Mouse (Mus musculus) cerebellum, adult 2 months (tissue): ENCODE data around the gene Tstd2. TPM values are rescaled to one million over a fixed set of nuclear protein-coding genes. Genes with fewer than 3 reads are reported as not detected.

Experiments
- DNase-seq, 2 experiments: peaks; one replicate each; pipeline ENCODE4 v3.0.0; 2021
- H3K27ac ChIP-seq: fragments of 200-500 bp; 2 replicates; pipeline ENCODE4 v1.5.1; 2012; ENCODE audit warnings: low read length, control low read depth, inconsistent platforms; ENCODE audit not compliant: insufficient read depth
- H3K27me3 ChIP-seq: fragments of 200-500 bp; 2 replicates; pipeline ENCODE4 v1.6.1; 2012; ENCODE audit warnings: inconsistent platforms, mild to moderate bottlenecking, low read length, moderate library complexity; ENCODE audit not compliant: control insufficient read depth, insufficient read depth
- H3K4me1 ChIP-seq: fragments of 200-500 bp; 2 replicates; pipeline ENCODE4 v1.6.1; 2011; ENCODE audit warnings: low read length; ENCODE audit not compliant: control insufficient read depth, insufficient read depth
- H3K4me3 ChIP-seq: fragments of 200-500 bp; replicated peaks from 2 replicates; pipeline ENCODE3; 2011; ENCODE audit warnings: mild to moderate bottlenecking, low read depth, low read length, control low read depth; ENCODE audit not compliant: insufficient read depth
- CTCF ChIP-seq: fragments of 200-500 bp; IDR thresholded peaks from 2 replicates; pipeline ENCODE4 v1.5.1; 2011; ENCODE audit warnings: low read depth, mild to moderate bottlenecking, control low read depth, low read length, moderate library complexity, borderline replicate concordance; ENCODE audit not compliant: insufficient read depth
- POLR2A ChIP-seq: fragments of 200-500 bp; IDR thresholded peaks from 2 replicates; pipeline ENCODE4 v1.6.1; 2011; ENCODE audit warnings: low read length, control low read depth, borderline replicate concordance; ENCODE audit not compliant: insufficient read depth
- WGBS: fragments of 180-500 bp; shearing (Covaris S2); methylation state at CpG from one replicate; pipeline ENCODE4 v1.1.7; 2018; 5-methylcytosine and 5-hydroxymethylcytosine counted together
- polyA plus RNA-seq: library from polyadenylated mRNA; depleted of rRNA; stranded (reverse); fragments of >200 nt; gene quantifications from 2 replicates; pipeline ENCODE4 v1.2.3, GENCODE M21; 2012

Tstd2 gene
- polyA plus RNA-seq, 1 experiment, result 16.2 TPM

DNA sequence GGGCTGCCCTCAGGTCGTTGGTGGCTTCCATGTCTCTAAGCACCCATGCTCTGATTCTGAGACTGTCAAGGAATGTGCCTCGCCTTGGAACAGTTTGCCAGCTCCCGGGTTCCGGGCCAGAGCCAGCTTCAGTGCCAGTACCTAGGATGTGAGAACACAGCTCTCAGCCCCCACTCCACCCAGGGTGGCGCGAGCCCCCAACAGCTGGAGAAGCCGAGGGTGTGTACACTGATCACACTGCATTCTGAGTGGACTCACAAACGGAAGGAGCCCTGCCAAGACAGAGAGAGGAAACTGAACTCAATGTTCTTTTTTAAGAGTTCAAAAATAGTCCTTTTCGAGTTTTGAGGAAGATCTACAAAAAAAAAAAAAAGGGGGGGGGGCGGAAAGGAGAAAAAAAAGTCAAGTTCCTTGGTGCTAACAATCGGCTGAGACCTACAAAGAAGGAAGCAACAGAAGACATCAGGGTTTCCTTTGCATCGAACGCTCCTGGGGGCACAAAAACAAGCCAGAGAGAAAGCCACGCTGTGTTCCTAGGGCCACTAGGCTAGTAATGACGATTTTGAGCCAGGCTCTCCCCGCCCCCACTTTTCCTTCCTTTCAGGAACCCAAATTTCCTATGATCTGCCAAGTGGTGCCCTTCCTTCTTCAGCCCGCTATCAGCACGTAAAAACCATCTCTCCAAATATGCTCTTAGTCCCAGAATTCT is 51.6 kb downstream of the Tstd2 start:
- no peaks in the 10 kb centered on the region for H3K27me3 ChIP-seq
- peak; percentile 40 to 41 for DNase-seq
- H3K27ac ChIP-seq, result 0 out of 2 replicates have a peak overlapping the region, but pooled peaks have one; percentile 24

GRCm38 (mm10) chr4:46085223-46085811 is 53.2 kb downstream of the Tstd2 start:
- 4% methylated on average over 9 of the region's 9 CpGs for WGBS
- H3K4me1 ChIP-seq, result peaks cover 47% of the 10 kb centered on the region
- no peak for TF ChIP-seq CTCF
- no peak for TF ChIP-seq POLR2A

More for the DNA sequence above, 51.6 kb downstream of the Tstd2 start:
- Histone ChIP-seq H3K4me3 (no peak overlapping the region), H3K4me1 (peaks cover 47% of the 10 kb centered on the region)
- 59% methylated on average over 18 of the region's 18 CpGs for WGBS
- TF ChIP-seq POLR2A, result no peak
- TF ChIP-seq CTCF, result no peak

DNA sequence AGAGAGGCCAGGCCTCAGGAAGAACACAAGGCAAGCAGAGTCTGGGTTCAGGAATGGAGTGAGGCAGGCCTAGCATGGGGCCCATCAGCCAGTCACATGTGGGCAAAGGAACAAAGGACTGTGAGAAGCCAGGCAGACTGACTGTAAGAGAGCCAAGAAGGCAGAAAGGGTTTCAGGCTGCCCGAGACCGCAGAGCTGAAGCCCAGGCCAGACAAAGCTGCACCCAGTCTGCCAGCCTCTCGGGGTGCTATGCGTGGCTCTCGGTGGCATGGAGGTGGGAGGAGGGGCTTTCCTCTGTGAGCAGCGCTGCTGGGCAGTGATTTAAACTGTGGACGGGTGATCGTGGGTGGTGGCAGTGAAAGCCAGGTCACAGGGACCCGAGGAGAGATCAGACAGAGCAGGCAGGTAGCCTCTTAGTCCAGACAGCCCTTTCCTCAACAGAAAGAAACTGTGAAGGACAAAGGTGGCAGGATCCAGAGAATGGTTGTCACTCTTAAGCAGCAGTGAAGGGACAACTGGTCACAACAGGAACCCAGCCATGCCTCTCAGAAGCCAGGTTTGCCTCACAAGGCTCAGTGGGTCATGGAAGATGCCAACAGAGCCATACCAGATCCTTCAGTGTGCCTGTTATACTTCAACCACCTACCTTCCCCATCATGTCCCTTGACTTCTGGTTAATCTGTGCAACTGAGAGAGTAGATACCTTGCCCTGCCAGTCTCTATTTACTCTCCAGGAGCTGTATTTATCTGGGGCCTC is 53.9 kb downstream of the Tstd2 start:
- H3K4me3 ChIP-seq, result no peak overlapping the region
- no peak for TF ChIP-seq CTCF
- no peak for TF ChIP-seq POLR2A
- H3K27me3 ChIP-seq, result no peaks in the 10 kb centered on the region
- 15% methylated on average over 9 of the region's 9 CpGs for WGBS
- peak; percentile 57 to 60 for DNase-seq
- peak overlapping the region; percentile 95 for H3K27ac ChIP-seq
- peaks cover 44% of the 10 kb centered on the region for H3K4me1 ChIP-seq

More at GRCm38 (mm10) chr4:46085223-46085811, 53.2 kb downstream of the Tstd2 start:
- peak; percentile 74 to 85 for DNase-seq
- Histone ChIP-seq H3K27ac (peak overlapping the region; percentile 95), H3K4me3 (no peak overlapping the region), H3K27me3 (no peaks in the 10 kb centered on the region)

DNA sequence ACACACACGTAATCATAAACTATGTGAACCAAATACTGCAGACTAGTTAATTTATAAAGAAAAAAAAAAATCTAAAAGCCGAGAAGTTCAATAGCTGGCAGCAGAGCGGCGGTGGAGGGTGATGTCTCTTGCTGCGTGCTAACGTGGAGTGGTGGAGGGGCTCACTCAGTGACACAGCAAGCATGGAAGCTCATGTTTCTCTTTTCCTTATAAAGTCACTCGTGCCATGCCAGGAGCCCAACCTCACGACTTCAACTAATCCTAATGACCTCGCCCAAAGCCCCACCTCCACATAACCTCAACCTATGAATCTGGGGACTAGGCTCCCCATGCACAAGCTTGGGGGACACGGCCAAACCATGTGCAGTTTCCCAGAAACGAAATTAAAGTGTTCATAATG is 55.9 kb downstream of the Tstd2 start:
- Histone ChIP-seq H3K4me1 (peaks cover 32% of the 10 kb centered on the region), H3K27ac (no peak overlapping the region), H3K4me3 (no peak overlapping the region), H3K27me3 (no peaks in the 10 kb centered on the region)
- TF ChIP-seq CTCF (no peak), POLR2A (no peak)
- DNase-seq, result no peak
- WGBS, result 85% methylated on average over 11 of the region's 11 CpGs

DNA sequence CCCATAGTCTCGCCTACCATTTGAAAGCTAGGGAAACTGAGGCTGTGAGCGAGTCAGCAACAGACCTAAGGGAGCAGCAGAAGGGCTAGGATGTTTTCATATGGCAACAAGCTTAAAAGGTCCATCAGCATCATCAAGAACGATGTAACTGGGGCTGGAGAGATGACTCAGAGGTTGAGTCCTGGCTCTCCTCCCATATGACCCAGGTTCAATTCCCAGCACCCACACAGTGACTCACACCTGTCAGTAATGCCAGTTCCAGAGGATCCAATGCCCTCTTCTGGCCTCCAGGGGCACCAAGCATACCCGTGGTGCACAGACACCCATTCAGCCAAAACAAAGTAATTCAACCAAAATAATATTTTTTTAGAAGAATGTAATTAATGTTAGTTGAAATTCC is 58.2 kb downstream of the Tstd2 start:
- peaks cover 26% of the 10 kb centered on the region for H3K4me1 ChIP-seq
- peak in 1 of 2 experiments; percentile 21 for DNase-seq
- H3K27ac ChIP-seq, result no peak overlapping the region
- H3K27me3 ChIP-seq, result no peaks in the 10 kb centered on the region
- WGBS, result 76% methylated on average over 4 of the region's 4 CpGs
- H3K4me3 ChIP-seq, result no peak overlapping the region
- TF ChIP-seq POLR2A (no peak), CTCF (no peak)

DNA sequence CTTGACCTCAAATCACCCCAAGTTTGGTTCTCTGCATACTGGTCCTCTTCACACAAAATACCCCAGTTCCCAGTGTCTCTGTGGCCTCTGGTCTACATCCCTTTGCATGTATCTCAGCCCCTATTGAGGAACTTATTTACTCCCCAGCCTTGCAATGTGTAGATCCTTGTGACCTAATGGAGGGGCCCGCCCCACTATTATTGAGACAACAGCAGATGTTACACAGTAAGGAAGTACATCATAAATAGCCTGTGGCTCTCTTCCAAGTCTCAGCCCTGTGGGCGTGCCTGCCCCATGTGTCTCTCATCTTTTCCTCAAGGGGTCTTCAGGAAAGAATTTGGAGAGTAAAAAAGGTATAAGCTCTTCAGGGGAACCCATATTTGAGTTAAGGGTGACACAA is 61.6 kb downstream of the Tstd2 start:
- H3K27ac ChIP-seq, result no peak overlapping the region
- no peak for DNase-seq

GRCm38 (mm10) chr4:46075664-46076063 is 62.8 kb downstream of the Tstd2 start:
- Histone ChIP-seq H3K27me3 (no peaks in the 10 kb centered on the region), H3K4me3 (no peak overlapping the region), H3K27ac (no peak overlapping the region), H3K4me1 (peaks cover 38% of the 10 kb centered on the region)
- no peak for DNase-seq
- no peak for TF ChIP-seq CTCF
- TF ChIP-seq POLR2A, result no peak
- 94% methylated on average over 3 of the region's 3 CpGs for WGBS

More for the DNA sequence above, 61.6 kb downstream of the Tstd2 start:
- no peak overlapping the region for H3K4me3 ChIP-seq
- peaks cover 32% of the 10 kb centered on the region for H3K4me1 ChIP-seq
- WGBS, result 12% methylated on average over 2 of the region's 2 CpGs
- no peaks in the 10 kb centered on the region for H3K27me3 ChIP-seq
- TF ChIP-seq POLR2A, result no peak
- no peak for TF ChIP-seq CTCF

DNA sequence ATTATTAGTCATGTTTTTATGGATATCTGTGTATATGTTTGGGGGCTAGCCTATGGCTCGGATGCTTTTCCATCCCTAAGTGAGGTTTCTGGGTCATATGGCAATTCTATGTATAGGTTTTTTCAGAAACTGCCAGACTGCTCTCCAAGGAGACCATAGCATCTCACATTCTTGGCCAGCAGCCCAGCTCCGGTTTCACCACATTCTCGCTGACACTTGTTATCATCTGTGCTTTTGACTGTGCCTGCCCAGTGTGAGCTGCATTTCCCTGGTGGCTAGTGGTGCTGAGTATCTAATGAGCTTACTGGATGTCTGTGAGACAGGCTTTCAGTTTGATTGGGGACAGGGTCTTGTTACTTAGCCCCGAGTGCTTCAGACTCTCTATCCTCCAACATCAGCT is 64.8 kb downstream of the Tstd2 start:
- TF ChIP-seq POLR2A (no peak), CTCF (no peak)
- Histone ChIP-seq H3K4me1 (peaks cover 53% of the 10 kb centered on the region), H3K4me3 (no peak overlapping the region), H3K27me3 (no peaks in the 10 kb centered on the region), H3K27ac (0 out of 2 replicates have a peak overlapping the region, but pooled peaks have one; percentile 11)
- WGBS, result 19% methylated on average over 4 of the region's 4 CpGs
- DNase-seq, result peak; percentile 80 to 85
